Mouse (Mus musculus) forebrain, embryonic 13.5 days (tissue): ENCODE results near the gene Gatad2b. TPM values are rescaled to one million over a fixed set of nuclear protein-coding genes. Genes with fewer than 3 reads are reported as not detected.

Experiments
- ATAC-seq: fragments of 200-750 bp; cut with Nextera tagmentation; 2 replicates; pipeline ENCODE4 v1.8.0; 2017
- H3K27ac ChIP-seq: fragments of 300-500 bp; sonication (generic); 2 replicates; pipeline ENCODE4 v1.5.1; 2015; ENCODE audit warnings: inconsistent platforms, mild to moderate bottlenecking, moderate library complexity
- H3K27me3 ChIP-seq: fragments of 300-500 bp; sonication (generic); 2 replicates; pipeline ENCODE4 v1.6.1; 2015; ENCODE audit warnings: mild to moderate bottlenecking, inconsistent platforms
- H3K36me3 ChIP-seq: fragments of 300-500 bp; sonication (generic); 2 replicates; pipeline ENCODE4 v1.6.1; 2015; ENCODE audit warnings: mild to moderate bottlenecking, inconsistent platforms; ENCODE audit not compliant: poor library complexity, severe bottlenecking
- H3K4me1 ChIP-seq: fragments of 300-500 bp; sonication (generic); 2 replicates; pipeline ENCODE4 v1.6.1; 2015; ENCODE audit warnings: inconsistent platforms
- H3K4me2 ChIP-seq: fragments of 300-500 bp; sonication (generic); 2 replicates; pipeline ENCODE4 v1.6.1; 2015; ENCODE audit warnings: inconsistent platforms, mild to moderate bottlenecking, moderate library complexity
- H3K4me3 ChIP-seq: fragments of 300-500 bp; sonication (generic); 2 replicates; pipeline ENCODE4 v1.5.1; 2015; ENCODE audit warnings: mild to moderate bottlenecking, inconsistent platforms
- H3K9ac ChIP-seq: fragments of 300-500 bp; sonication (generic); 2 replicates; pipeline ENCODE4 v1.6.1; 2015; ENCODE audit warnings: mild to moderate bottlenecking, inconsistent platforms
- H3K9me3 ChIP-seq: fragments of 300-500 bp; sonication (generic); replicated peaks from 2 replicates; pipeline ENCODE4 v1.6.1; 2016; ENCODE audit warnings: inconsistent platforms
- WGBS: fragments of 180-500 bp; shearing (Covaris S2); methylation state at CpG from one replicate; pipeline ENCODE4 v1.1.7; 2015; 5-methylcytosine and 5-hydroxymethylcytosine counted together
- microRNA-seq: library from miRNA; unstranded; fragments of <30 nt; microRNA quantifications from one replicate; pipeline ENCODE4, GENCODE M21; 2016
- polyA plus RNA-seq: library from polyadenylated mRNA; unstranded; fragments of >200 nt; fragmentation: Nextera tagmentation; extraction: Ambion mirVana; gene quantifications from 2 replicates; pipeline ENCODE4 v1.2.1, GENCODE M21; 2015

Gatad2b gene
- polyA plus RNA-seq, 1 experiment from 2014 or later: 18.6 TPM

DNA sequence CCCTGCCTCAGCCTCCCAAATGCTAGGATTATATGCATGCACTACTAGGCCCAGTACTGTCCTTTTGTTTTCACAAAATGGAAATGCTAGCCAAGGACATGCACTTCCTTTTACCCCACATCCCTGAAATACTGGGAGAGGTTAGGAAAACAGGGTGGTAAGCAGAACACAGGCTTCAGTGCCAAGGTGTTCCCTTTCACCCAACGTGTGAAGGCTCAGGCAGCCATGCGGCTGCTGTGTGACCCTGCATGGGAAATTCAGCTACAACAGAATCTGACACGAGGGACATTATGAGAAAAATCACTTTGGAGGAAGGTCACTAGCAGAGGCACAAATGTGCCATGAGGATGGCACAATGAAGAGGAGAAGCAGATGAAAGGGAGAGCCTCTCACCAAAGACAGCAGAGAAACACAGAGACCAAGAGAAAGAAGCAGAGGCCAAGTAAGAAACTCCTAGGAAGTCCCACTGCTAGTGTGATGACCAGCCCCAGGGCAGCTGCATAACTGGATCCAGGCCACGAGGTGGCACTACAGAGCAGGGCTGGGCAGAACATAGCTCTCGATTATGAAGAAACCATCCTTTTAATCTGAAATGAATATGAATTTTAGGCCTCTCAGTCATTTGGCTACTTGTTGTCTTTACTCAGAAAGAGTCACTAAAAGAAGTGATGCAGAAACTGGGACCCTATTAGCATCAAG lies 119.5 kb downstream of the Gatad2b start:
- Histone ChIP-seq H3K4me3 (no peak overlapping the region), H3K4me2 (no peak overlapping the region), H3K27me3 (no peaks in the 10 kb centered on the region), H3K36me3 (peaks cover 87% of the 10 kb centered on the region), H3K27ac (no peak overlapping the region), H3K4me1 (no peaks in the 10 kb centered on the region), H3K9ac (no peak overlapping the region), H3K9me3 (no peaks in the 10 kb centered on the region)
- ATAC-seq: peak; percentile 71; the same call in 1 of the 2 replicates
- 53% methylated on average over 5 of the region's 5 CpGs for WGBS

DNA sequence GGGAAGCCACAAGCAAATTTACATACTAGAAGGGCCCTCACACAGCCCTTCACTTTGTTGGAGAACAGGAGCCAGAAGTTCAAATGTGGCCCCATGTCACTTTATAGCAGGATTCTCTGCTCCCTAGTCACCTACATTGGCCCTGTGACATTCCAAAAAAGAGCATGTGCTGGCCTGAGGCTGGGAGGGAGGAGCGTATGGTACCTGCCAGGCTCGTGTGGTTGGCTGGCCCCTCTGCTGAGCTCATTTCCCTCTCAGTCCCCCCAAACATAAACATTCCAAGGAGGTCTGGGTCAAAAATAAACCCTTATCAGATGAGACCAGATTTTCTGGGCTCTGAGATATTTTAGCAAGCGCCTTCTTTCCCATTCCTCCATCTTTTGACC lies 120.0 kb downstream of the Gatad2b start:
- no peaks in the 10 kb centered on the region for H3K27me3 ChIP-seq
- peaks cover 87% of the 10 kb centered on the region for H3K36me3 ChIP-seq
- H3K9ac ChIP-seq: no peak overlapping the region
- no peaks in the 10 kb centered on the region for H3K4me1 ChIP-seq
- H3K27ac ChIP-seq: no peak overlapping the region
- H3K4me2 ChIP-seq: no peak overlapping the region
- no peak for ATAC-seq
- 73% methylated on average over 3 of the region's 3 CpGs for WGBS
- H3K4me3 ChIP-seq: no peak overlapping the region
- no peaks in the 10 kb centered on the region for H3K9me3 ChIP-seq

Small RNAs within 50 kb of the gene (microRNA-seq; reads per million reads assigned to microRNA genes)
- gene Mir7012: not detected

Other genes starting within 250 kb of the Gatad2b start
- 224 and 230 TPM in 2 replicates for gene 4933434E20Rik, start 241.5 kb upstream of the Gatad2b start, polyA plus RNA-seq
- gene Ubap2l, start 240.6 kb upstream of the Gatad2b start, polyA plus RNA-seq: 164 and 169 TPM in 2 replicates
- gene Tpm3, start 220.5 kb upstream of the Gatad2b start, polyA plus RNA-seq: 449 and 474 TPM in 2 replicates
- gene Nup210l, start 189.0 kb upstream of the Gatad2b start, polyA plus RNA-seq: 0.34 TPM in 2 replicates
- 1,194 and 1,420 TPM in 2 replicates for gene Rps27, start 79.5 kb upstream of the Gatad2b start, polyA plus RNA-seq
- 24.3 and 28.4 TPM in 2 replicates for gene Rab13, start 79.5 kb upstream of the Gatad2b start, polyA plus RNA-seq
- gene Jtb, start 61.6 kb upstream of the Gatad2b start, polyA plus RNA-seq: 102 and 111 TPM in 2 replicates
- 5.2 and 5.8 TPM in 2 replicates for gene Creb3l4, start 49.7 kb upstream of the Gatad2b start, polyA plus RNA-seq
- gene Slc39a1, start 45.0 kb upstream of the Gatad2b start, polyA plus RNA-seq: 55.0 and 55.3 TPM in 2 replicates
- 17.2 and 21.5 TPM in 2 replicates for gene Crtc2, start 39.0 kb upstream of the Gatad2b start, polyA plus RNA-seq
- gene Dennd4b, start 28.0 kb upstream of the Gatad2b start, polyA plus RNA-seq: 3.1 and 4.5 TPM in 2 replicates
- gene Slc27a3, start 96.8 kb downstream of the Gatad2b start, polyA plus RNA-seq: 11.2 and 12.4 TPM in 2 replicates
- gene Ints3, start 140.4 kb downstream of the Gatad2b start, polyA plus RNA-seq: 27.8 and 29.3 TPM in 2 replicates
- gene Npr1, start 172.7 kb downstream of the Gatad2b start, polyA plus RNA-seq: 2.3 and 2.8 TPM in 2 replicates
- gene Ilf2, start 182.9 kb downstream of the Gatad2b start, polyA plus RNA-seq: 367 and 388 TPM in 2 replicates
- gene Snapin, start 197.9 kb downstream of the Gatad2b start, polyA plus RNA-seq: 73.5 and 76.5 TPM in 2 replicates
- gene Chtop, start 216.3 kb downstream of the Gatad2b start, polyA plus RNA-seq: 214 and 215 TPM in 2 replicates
- gene S100a1, start 221.2 kb downstream of the Gatad2b start, polyA plus RNA-seq: 5.0 and 6.8 TPM in 2 replicates
- 6.9 and 7.5 TPM in 2 replicates for gene S100a13, start 221.3 kb downstream of the Gatad2b start, polyA plus RNA-seq
- not detected in 2 replicates for gene S100a14, start 233.7 kb downstream of the Gatad2b start, polyA plus RNA-seq
- 27.3 and 35.1 TPM in 2 replicates for gene S100a16, start 244.1 kb downstream of the Gatad2b start, polyA plus RNA-seq